Mouse (Mus musculus): Measurements from ENCODE around the gene Etfb.

DNA sequence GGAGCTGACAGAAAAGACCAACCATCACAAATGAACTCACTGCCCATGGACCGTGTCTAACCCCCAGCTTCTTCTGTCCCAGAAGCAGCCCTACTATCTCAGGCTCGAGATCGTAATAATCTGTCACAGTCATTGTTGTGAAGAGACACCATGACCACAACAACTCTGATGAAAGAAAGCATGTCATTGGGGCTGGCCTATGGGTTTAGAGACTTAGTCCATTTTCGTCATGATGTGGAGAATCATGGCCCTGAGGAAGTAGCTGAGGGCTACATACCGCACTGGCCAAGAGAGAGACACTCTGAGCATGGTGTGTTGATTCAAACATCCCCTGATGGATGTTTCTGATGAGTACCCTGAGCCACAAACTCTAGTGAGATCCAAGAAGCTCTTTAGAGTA is 9.2 kb upstream of the Etfb start:
- TF ChIP-seq CTCF (IDR thresholded peaks at IDR 0.05; ENCODE audit: low read depth) = no peak
- no peak for TF ChIP-seq EP300 (IDR thresholded peaks at IDR 0.05; ENCODE audit: low read depth)
